Mouse (Mus musculus) midbrain, embryonic 11.5 days (tissue): Measurements from ENCODE around the gene Arhgap1. TPM values are rescaled to one million over a fixed set of nuclear protein-coding genes. Genes with fewer than 3 reads are reported as not detected.

Experiments
- ATAC-seq: fragments of 200-750 bp; cut with Nextera tagmentation; 2 replicates; pipeline ENCODE4 v1.8.0; 2017; ENCODE audit warnings: moderate TSS enrichment, moderate library complexity; ENCODE audit not compliant: low FRiP score
- DNase-seq: peaks from one replicate; pipeline ENCODE4 v3.0.0; 2015; ENCODE audit warnings: low spot score; ENCODE audit errors: missing footprints
- H3K27ac ChIP-seq: fragments of 300-500 bp; sonication (generic); 2 replicates; pipeline ENCODE4 v1.5.1; 2014; ENCODE audit warnings: low read depth, low read length
- H3K27me3 ChIP-seq: fragments of 300-500 bp; sonication (generic); 2 replicates; pipeline ENCODE4 v1.6.1; 2014; ENCODE audit warnings: mild to moderate bottlenecking, low read length, moderate library complexity, mixed read lengths; ENCODE audit not compliant: control insufficient read depth, insufficient read depth
- H3K36me3 ChIP-seq: fragments of 300-500 bp; sonication (generic); 2 replicates; pipeline ENCODE4 v1.6.1; 2014; ENCODE audit warnings: mild to moderate bottlenecking, low read length, moderate library complexity, mixed read lengths; ENCODE audit not compliant: control insufficient read depth, insufficient read depth
- H3K4me1 ChIP-seq: fragments of 300-500 bp; sonication (generic); 2 replicates; pipeline ENCODE4 v1.6.1; 2014; ENCODE audit warnings: low read length; ENCODE audit not compliant: control insufficient read depth, insufficient read depth
- H3K4me2 ChIP-seq: fragments of 300-500 bp; sonication (generic); 2 replicates; pipeline ENCODE4 v1.6.1; 2014; ENCODE audit warnings: mild to moderate bottlenecking, moderate library complexity
- H3K4me3 ChIP-seq: fragments of 300-500 bp; sonication (generic); 2 replicates; pipeline ENCODE4 v1.5.1; 2014; ENCODE audit warnings: low read depth, low read length
- H3K9ac ChIP-seq: fragments of 300-500 bp; sonication (generic); 2 replicates; pipeline ENCODE4 v1.6.1; 2014; ENCODE audit warnings: low read length
- H3K9me3 ChIP-seq: fragments of 300-500 bp; sonication (generic); 2 replicates; pipeline ENCODE4 v1.6.1; 2016; ENCODE audit warnings: low read length; ENCODE audit not compliant: control insufficient read depth
- WGBS: fragments of 180-500 bp; shearing (Covaris S2); extraction: QIAGEN DNeasy Blood & Tissue Kit; methylation state at CpG from one replicate; pipeline ENCODE4 v1.1.7; 2014; 5-methylcytosine and 5-hydroxymethylcytosine counted together
- polyA plus RNA-seq: library from polyadenylated mRNA; unstranded; fragments of >200 nt; fragmentation: Nextera tagmentation; extraction: Ambion mirVana; gene quantifications from 2 replicates; pipeline ENCODE4 v1.2.1, GENCODE M21; 2014

The Arhgap1 gene
- polyA plus RNA-seq, 1 experiment from 2014 or later, result 69.7 TPM

- no peaks in the 10 kb centered on the region for H3K4me1 ChIP-seq
- no peak for ATAC-seq
- WGBS, result 83% methylated on average over 6 of the region's 6 CpGs
- no peaks in the 10 kb centered on the region for H3K36me3 ChIP-seq
- no peak overlapping the region for H3K4me2 ChIP-seq
- H3K9ac ChIP-seq, result no peak overlapping the region
- H3K27ac ChIP-seq, result no peak overlapping the region
- no peak overlapping the region for H3K4me3 ChIP-seq
- H3K9me3 ChIP-seq, result no peaks in the 10 kb centered on the region
- DNase-seq, result no peak
- H3K27me3 ChIP-seq, result no peaks in the 10 kb centered on the region
Observed at GRCm38 (mm10) chr2:91718276-91718675, 68.6 kb downstream of the Arhgap1 start.

Other genes starting within 250 kb of the Arhgap1 start
- 98.0 and 98.6 TPM in 2 replicates for gene 1110051M20Rik, start 205.2 kb upstream of the Arhgap1 start, polyA plus RNA-seq
- gene Lrp4, start 192.3 kb upstream of the Arhgap1 start, polyA plus RNA-seq, result 5.3 and 6.1 TPM in 2 replicates
- 147 and 156 TPM in 2 replicates for gene Ckap5, start 123.1 kb upstream of the Arhgap1 start, polyA plus RNA-seq
- 0.07 TPM in 1 of 2 replicates, not detected in the other for gene F2, start 13.4 kb upstream of the Arhgap1 start, polyA plus RNA-seq
- gene Zfp408, start 69 bp upstream of the Arhgap1 start, polyA plus RNA-seq, result 6.3 and 7.5 TPM in 2 replicates
- gene Atg13, start 60.7 kb downstream of the Arhgap1 start, polyA plus RNA-seq, result 32.5 and 34.0 TPM in 2 replicates
- gene Harbi1, start 61.0 kb downstream of the Arhgap1 start, polyA plus RNA-seq, result 18.0 and 19.9 TPM in 2 replicates
- 17.9 and 19.1 TPM in 2 replicates for gene Ambra1, start 80.3 kb downstream of the Arhgap1 start, polyA plus RNA-seq